Mouse (Mus musculus) naive thymus-derived CD4-positive, alpha-beta T cell, adult 5 months (primary cell): ENCODE results near the gene Gatd1. TPM values are rescaled to one million over a fixed set of nuclear protein-coding genes. Genes with fewer than 3 reads are reported as not detected.

Source experiments
- polyA plus RNA-seq: library from polyadenylated mRNA; unstranded; fragments of 100-300 nt; shearing (Covaris generic); gene quantifications from one replicate; pipeline ENCODE4 v1.2.1, GENCODE M21; 2017

Gene Gatd1
- 31.3 TPM for polyA plus RNA-seq

DNA sequence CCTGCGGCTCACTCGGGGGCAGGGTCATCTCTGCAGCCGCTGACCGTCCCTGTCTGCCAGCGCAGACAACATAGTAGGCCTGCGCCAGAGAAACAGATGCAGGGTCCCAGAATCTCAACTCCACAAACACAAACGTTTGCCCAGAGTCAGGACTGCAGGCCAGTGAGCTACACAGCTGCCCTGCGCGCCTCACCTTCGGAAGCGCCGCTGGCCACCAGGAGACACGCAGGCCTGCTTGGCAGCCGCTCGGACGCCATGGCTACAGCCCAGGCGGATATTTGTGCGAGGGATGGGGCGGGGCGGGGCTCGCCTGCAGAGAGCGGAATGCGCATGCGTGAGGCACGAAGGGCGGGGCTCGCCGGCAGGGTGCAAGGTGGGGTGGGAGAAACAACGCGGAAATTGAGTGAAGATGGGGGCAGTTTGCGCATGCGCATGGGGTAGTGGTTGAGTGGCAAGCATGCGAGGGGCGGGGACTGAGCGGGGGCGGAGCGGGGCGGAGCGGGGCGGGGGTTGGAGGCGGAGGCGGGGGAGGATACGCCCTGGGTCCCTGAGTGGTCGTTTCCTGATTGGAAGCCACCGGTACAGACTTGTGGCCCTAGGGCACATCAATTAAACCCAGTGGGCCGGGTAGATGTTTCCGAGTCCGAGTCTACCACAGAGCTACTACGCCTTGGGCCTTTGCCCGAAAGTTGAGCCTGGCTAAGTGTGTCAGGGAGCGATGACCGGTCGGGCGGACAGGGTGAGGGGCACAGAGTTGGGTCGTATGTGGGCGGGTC lies at the start of gene Gatd1:
Gene Gatd1, minus strand, starts transcription at position 328 of the 776 bp plus-strand sequence.

GRCm38 (mm10) chr7:141460391-141461113 lies 46.6 kb upstream of the Gatd1 start, which contains the start of gene Cracr2b:
Gene Cracr2b, plus strand, starts transcription at chr7:141461094.

DNA sequence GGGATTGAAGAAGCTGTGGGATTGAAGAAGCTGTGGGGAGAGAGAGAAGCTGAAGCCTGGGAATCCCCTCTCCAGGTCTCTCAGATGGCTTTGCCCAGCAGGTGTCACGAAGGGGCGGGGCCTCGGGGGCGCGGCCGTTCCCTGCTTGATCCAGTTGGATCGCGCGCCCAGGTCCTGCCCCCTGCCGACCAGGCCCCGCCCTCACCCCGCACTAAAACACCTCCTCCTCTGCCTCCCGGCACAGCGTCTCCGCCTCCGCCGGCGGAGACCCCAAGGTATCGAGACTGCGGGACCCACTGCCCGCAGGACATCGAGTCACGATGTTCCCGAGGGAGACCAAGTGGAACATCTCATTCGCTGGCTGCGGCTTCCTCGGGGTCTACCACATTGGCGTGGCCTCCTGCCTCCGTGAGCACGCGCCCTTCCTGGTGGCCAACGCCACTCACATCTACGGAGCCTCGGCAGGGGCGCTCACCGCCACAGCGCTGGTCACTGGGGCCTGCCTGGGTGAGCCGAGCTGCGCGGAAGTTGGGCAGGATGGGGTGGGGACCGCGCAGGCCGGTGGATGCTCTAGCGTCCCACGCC lies 41.1 kb upstream of the Gatd1 start, which contains the start of gene Pnpla2:
Gene Pnpla2, plus strand, starts transcription at position 232 of the 585 bp plus-strand sequence.

DNA sequence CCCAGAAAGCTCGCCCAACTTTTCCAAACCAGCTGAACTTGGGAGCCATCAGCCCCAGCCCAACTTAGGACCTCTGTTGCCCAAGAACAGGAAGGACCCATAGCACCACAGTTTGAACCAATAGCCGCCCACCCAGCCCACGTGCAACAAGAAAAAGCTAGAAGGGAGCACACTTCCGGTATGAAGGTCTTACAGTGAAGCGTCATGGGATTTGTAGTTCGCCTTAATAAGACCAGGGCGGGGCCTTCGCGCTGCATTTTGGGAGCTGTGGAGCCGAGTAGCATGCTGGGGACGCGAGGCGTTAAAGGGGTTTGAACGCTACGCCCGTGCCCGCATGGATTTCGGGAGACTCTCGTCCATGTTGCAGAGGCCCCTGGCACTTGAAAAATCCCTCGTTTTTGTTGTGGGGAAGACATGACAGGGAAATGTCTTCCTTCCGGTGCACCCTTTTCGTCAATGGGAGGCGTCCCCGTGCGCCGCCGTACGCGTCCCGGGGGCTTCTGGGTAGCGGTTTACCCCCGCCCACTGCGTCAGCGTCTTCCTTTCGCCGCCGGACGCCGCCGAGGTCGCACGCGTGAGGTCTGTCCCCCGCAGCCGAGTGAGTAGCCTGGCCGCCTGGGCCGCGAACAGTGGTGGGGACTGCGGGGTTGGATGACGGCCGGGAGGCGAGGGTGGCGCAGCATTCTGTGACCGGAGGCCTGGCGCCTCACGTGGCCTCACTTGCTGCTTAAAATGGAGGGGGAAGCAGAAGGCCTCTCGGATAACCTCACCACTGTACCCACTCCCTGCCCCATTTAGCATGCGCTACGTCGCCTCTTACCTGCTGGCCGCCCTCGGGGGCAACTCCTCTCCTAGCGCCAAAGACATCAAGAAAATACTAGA lies 33.4 kb upstream of the Gatd1 start, which contains the start of gene Rplp2:
Gene Rplp2, plus strand, starts transcription at position 261 of the 882 bp plus-strand sequence.

DNA sequence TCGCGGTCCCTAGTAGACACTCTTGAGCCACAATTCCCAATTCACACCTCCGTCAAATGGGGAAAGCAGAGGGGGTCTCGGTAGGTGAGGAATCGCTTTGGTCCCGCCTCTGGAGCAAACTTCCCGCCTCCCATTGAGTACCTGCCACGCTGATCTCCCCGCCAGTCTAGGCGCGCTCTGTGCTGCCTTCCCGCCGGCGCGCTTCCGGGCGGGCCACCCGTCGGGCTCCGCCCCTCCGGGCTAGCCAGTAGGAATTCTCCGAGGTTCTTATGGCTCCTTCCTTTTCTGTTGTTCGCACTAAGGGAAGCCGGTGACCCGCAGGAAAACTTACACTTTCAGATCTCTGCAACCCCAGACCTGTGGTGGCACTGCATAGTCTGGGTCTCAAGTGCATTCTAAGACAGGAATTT lies 29.9 kb upstream of the Gatd1 start, which contains the start of gene Pidd1:
Gene Pidd1, minus strand, starts transcription at position 198 of the 410 bp plus-strand sequence.

DNA sequence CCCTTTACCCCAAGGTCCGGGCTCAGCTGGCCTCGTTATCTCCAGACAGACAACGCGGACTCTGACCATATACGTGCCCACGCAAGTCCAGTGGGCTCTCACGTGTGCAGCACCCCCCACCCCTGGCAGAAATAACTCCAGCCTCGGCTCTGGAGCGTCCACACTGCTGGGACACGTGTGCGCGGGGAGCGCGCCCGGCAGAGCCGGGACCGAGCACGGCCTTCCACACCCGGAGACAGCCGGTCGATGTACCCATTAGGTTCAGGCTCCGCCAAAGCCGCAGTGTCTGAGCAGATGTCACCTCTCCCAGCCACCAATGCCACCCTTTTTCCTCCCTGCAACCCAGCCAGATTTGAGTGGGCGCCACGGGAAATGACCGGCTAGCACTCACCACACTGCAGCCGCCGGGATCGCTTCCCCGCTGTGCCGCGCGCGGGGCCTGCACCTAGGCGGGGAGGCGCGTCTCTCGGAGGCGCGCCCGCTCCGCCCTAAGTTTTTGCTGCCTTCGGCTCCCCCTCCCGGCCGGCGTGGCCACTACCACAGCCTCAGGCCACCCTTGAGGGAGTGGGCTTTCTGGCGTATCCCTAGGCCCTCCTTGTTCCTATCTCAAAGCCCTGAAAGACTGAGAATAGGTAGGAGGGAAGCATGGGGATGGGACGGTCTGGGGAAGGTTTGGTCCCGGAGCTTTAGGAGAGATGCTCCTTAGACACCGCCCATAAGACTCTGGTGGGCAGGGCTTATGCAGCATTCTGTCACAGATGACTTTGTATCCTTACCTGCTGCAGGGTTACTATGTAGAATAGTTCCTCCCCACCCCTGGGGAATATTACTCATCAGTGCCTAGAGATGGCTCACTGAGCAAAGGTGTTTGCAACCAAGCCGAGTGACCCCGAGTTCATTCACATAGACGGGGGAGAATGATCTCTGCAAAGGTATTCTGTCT lies 23.5 kb upstream of the Gatd1 start, which contains the start of gene Slc25a22:
Gene Slc25a22, minus strand, starts transcription at position 715 of the 943 bp plus-strand sequence.

DNA sequence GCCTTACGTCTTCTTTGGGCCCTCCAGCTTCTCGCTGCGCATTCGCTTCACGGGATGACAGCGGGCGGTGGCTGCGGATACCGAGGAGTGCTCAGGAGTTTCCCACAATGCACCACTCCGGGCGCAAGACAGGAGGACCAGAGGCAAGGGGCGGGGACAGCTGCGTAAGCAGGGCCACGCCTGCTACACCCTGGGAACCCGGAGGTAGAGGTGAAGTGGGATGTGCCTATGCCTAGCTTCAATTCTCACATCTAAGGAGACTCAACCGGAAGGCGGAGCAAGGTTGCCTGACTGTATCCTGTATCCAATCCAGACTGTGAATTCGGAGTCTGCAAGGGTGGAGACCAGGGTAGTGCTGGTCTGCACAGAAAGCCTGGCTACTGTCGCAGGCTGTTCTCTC lies 15.4 kb upstream of the Gatd1 start, which contains the start of gene Cend1:
Gene Cend1, minus strand, starts transcription at position 182 of the 400 bp plus-strand sequence.

GRCm38 (mm10) chr7:141391625-141392551 lies 22.0 kb downstream of the Gatd1 start, which contains the start of gene Taldo1:
Gene Taldo1, plus strand, starts transcription at chr7:141392199.

Other genes with a start within 250 kb of the Gatd1 start
- gene Rnh1, start 241.3 kb downstream of the Gatd1 start, polyA plus RNA-seq = 49.7 TPM
- 25.1 TPM for gene Hras, start 220.1 kb downstream of the Gatd1 start, polyA plus RNA-seq
- 2.3 TPM for gene Lrrc56, start 220.0 kb downstream of the Gatd1 start, polyA plus RNA-seq
- gene Lmntd2, start 200.1 kb downstream of the Gatd1 start, polyA plus RNA-seq = 6.6 TPM
- gene Rassf7, start 198.3 kb downstream of the Gatd1 start, polyA plus RNA-seq = 10.0 TPM
- 112 TPM for gene Phrf1, start 185.4 kb downstream of the Gatd1 start, polyA plus RNA-seq
- 103 TPM for gene Irf7, start 147.7 kb downstream of the Gatd1 start, polyA plus RNA-seq
- not detected for gene Cdhr5, start 137.3 kb downstream of the Gatd1 start, polyA plus RNA-seq
- not detected for gene Sct, start 135.0 kb downstream of the Gatd1 start, polyA plus RNA-seq
- gene Drd4, start 122.1 kb downstream of the Gatd1 start, polyA plus RNA-seq = not detected
- 75.5 TPM for gene Deaf1, start 86.4 kb downstream of the Gatd1 start, polyA plus RNA-seq
- 29.6 TPM for gene Tmem80, start 86.4 kb downstream of the Gatd1 start, polyA plus RNA-seq
- not detected for gene Eps8l2, start 75.3 kb downstream of the Gatd1 start, polyA plus RNA-seq
- 215 TPM for gene Taldo1, start 21.9 kb downstream of the Gatd1 start, polyA plus RNA-seq
- gene Cend1, start 15.4 kb upstream of the Gatd1 start, polyA plus RNA-seq = not detected
- 72.6 TPM for gene Slc25a22, start 23.8 kb upstream of the Gatd1 start, polyA plus RNA-seq
- gene Pidd1, start 29.9 kb upstream of the Gatd1 start, polyA plus RNA-seq = 3.4 TPM
- gene Rplp2, start 33.2 kb upstream of the Gatd1 start, polyA plus RNA-seq = 2,296 TPM
- gene Pnpla2, start 41.1 kb upstream of the Gatd1 start, polyA plus RNA-seq = 132 TPM
- 0.88 TPM for gene Cracr2b, start 47.0 kb upstream of the Gatd1 start, polyA plus RNA-seq
- 5.6 TPM for gene Cd151, start 53.3 kb upstream of the Gatd1 start, polyA plus RNA-seq
- gene Polr2l, start 61.0 kb upstream of the Gatd1 start, polyA plus RNA-seq = 20.3 TPM
- gene Tspan4, start 61.1 kb upstream of the Gatd1 start, polyA plus RNA-seq = 1.1 TPM
- 12.1 TPM for gene Chid1, start 125.7 kb upstream of the Gatd1 start, polyA plus RNA-seq
- gene Ap2a2, start 148.0 kb upstream of the Gatd1 start, polyA plus RNA-seq = 102 TPM
- gene Muc6, start 241.2 kb upstream of the Gatd1 start, polyA plus RNA-seq = 0.10 TPM